28 mouse cellular contexts compared by ENCODE assay signal in the genomic region with DNA sequence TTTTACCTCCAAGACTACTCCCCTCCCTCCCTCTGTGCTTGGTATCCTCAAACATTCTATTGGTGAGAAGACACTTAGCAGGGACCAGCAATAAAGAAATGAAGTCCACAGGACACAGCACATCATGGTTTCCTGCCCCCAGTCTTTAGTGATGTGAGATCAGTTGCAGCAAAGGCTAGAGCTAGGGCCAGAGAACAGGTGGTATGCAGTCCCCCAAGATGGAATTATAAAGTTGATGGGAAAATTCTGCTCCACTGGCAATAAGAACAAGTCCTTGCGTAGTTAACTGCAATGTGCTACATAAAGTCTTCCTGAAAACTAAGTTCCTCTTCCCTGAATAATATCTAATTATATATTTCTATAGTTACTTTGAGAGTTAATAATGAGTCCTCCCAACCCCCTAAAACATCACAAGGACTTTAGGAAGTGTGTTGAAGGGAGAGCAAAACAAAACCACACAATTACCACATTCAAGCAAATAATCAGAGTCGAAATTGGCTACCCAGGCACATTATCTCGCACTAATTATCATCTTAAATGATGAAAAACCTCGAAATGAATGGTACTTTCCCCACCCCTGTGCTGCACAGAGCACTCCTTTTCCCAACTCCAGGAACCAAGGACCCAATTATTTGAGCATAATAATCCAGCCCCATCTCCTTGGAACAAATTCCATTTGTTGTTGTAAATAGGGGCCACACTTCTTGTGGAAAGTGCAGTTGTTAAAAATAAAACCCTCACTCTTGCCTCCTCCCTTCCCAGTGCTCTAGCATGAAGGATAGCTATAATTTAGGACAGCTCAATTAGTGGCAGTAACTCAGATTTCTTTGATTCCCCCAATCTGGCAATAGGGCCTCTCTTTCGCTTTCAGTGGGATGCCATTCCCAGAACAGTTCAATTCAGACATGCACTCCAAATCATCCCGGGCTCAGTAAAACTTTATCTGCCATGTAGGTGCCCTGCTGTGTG.
DNase-seq lines count a peak whose midpoint lies in the region; ATAC-seq lines count a peak whose summit lies in the region.
"Had no signal": no experiment of that assay in that cellular context is flagged by ENCODE, and none has a peak within 500 bp of the region (broad histone marks: within the 10 kb centered on the region; RNA-seq: fewer than 3 reads in every experiment).

No protein-coding gene starts in this region.

- 47% methylated on average over 6 of the region's 6 CpGs for whole genome bisulfite sequencing in forebrain, embryonic 10.5 days
- 4% methylated on average over 6 of the region's 6 CpGs for WGBS in forebrain, embryonic 15.5 days
- 81% methylated on average over 6 of the region's 6 CpGs for WGBS in limb, embryonic 10.5 days

- DNase-seq in layer of hippocampus, adult 9-11 months, result peak; percentile 9
- no peak for DNase-seq in layer of hippocampus, adult 9-10 months (ENCODE audit: low spot score)
- DNase-seq in forebrain, embryonic 10.5 days (ENCODE audit: extremely low spot score, low spot score), result no peak
- no peak for DNase-seq in left cerebral cortex, postnatal 25 days (ENCODE audit: low spot score in 2 of 2)
- no peak for DNase-seq in limb, embryonic 10.5 days (ENCODE audit: low spot score)
- DNase-seq in kidney, postnatal 4 days, result no peak
- DNase-seq: adrenal gland, postnatal 25 days; cerebellum, adult 8-10 months; cerebellum, postnatal 25 days; heart, adult 2 months; kidney, adult 9 months; kidney, postnatal 14 days; liver; lung, adult 2 months; lung, postnatal 10 days; thymus, adult 2 months; thymus, postnatal 4 days had no signal

- intact Hi-C loops in left cerebral cortex, postnatal 25 days (cut with DNase I), result no loop called here

- H3K4me2 ChIP-seq in forebrain, embryonic 15.5 days (replicated peaks), result no peak overlapping the region
- H3K4me2 ChIP-seq: embryonic facial prominence, embryonic 15.5 days; heart, embryonic 12.5 days; hindbrain, embryonic 14.5 days; midbrain, embryonic 13.5 days; neural tube, embryonic 15.5 days had no signal

- peak; percentile 91 for ATAC-seq in forebrain, embryonic 15.5 days (replicated peaks)
- ATAC-seq: intestine, postnatal 0 days; midbrain, embryonic 13.5 days had no signal

- peak overlapping the region; percentile 5; the same call in 1 of the 2 replicates for H3K27ac ChIP-seq in forebrain, embryonic 10.5 days
- 0 out of 2 replicates have a peak overlapping the region, but pooled peaks have one; percentile 21 for H3K27ac ChIP-seq in forebrain, embryonic 15.5 days (replicated peaks)
- no peak overlapping the region for H3K27ac ChIP-seq in limb, embryonic 10.5 days
- H3K27ac ChIP-seq: embryonic facial prominence, embryonic 10.5 days; embryonic facial prominence, embryonic 15.5 days; heart, adult 2 months; hindbrain, embryonic 14.5 days; left cerebral cortex, adult 2 months; liver, embryonic 14.5 days; macrophage; midbrain, embryonic 13.5 days; neural tube, embryonic 15.5 days had no signal

- peaks cover 19% of the 10 kb centered on the region for H3K4me1 ChIP-seq in forebrain, embryonic 10.5 days
- peaks cover 12% of the 10 kb centered on the region for H3K4me1 ChIP-seq in forebrain, embryonic 15.5 days
- H3K4me1 ChIP-seq in limb, embryonic 10.5 days, result no peaks in the 10 kb centered on the region
- H3K4me1 ChIP-seq: embryonic facial prominence, embryonic 10.5 days; embryonic facial prominence, embryonic 15.5 days; heart, embryonic 12.5 days; midbrain, embryonic 13.5 days; neural tube, embryonic 15.5 days had no signal

- no peaks in the 10 kb centered on the region for H3K36me3 ChIP-seq in forebrain, embryonic 10.5 days (replicated peaks)
- no peaks in the 10 kb centered on the region for H3K36me3 ChIP-seq in forebrain, embryonic 15.5 days
- H3K36me3 ChIP-seq in limb, embryonic 10.5 days, result no peaks in the 10 kb centered on the region
- H3K36me3 ChIP-seq: embryonic facial prominence, embryonic 10.5 days; embryonic facial prominence, embryonic 15.5 days; heart, embryonic 12.5 days; midbrain, embryonic 13.5 days; neural tube, embryonic 15.5 days had no signal

- no peak overlapping the region for H3K4me3 ChIP-seq in forebrain, embryonic 10.5 days
- no peak overlapping the region for H3K4me3 ChIP-seq in forebrain, embryonic 15.5 days
- H3K4me3 ChIP-seq in limb, embryonic 10.5 days, result no peak overlapping the region
- H3K4me3 ChIP-seq: embryonic facial prominence, embryonic 10.5 days; embryonic facial prominence, embryonic 15.5 days; heart, adult 2 months; heart, embryonic 12.5 days; left cerebral cortex, adult 2 months; midbrain, embryonic 13.5 days; neural tube, embryonic 15.5 days had no signal

- no peak overlapping the region for H3K9ac ChIP-seq in forebrain, embryonic 15.5 days (replicated peaks)
- H3K9ac ChIP-seq: embryonic facial prominence, embryonic 15.5 days; heart, embryonic 12.5 days; hindbrain, embryonic 14.5 days; liver, embryonic 14.5 days; midbrain, embryonic 13.5 days; neural tube, embryonic 15.5 days had no signal

- H3K9me3 ChIP-seq in forebrain, embryonic 10.5 days, result no peaks in the 10 kb centered on the region
- no peaks in the 10 kb centered on the region for H3K9me3 ChIP-seq in forebrain, embryonic 15.5 days
- no peaks in the 10 kb centered on the region for H3K9me3 ChIP-seq in limb, embryonic 10.5 days (replicated peaks)
- H3K9me3 ChIP-seq: embryonic facial prominence, embryonic 10.5 days; embryonic facial prominence, embryonic 15.5 days; heart, embryonic 12.5 days; midbrain, embryonic 13.5 days; neural tube, embryonic 15.5 days had no signal

- H3K27me3 ChIP-seq in forebrain, embryonic 10.5 days (ENCODE audit: poor library complexity, severe bottlenecking), result no peaks in the 10 kb centered on the region
- H3K27me3 ChIP-seq in forebrain, embryonic 15.5 days, result no peaks in the 10 kb centered on the region
- H3K27me3 ChIP-seq in limb, embryonic 10.5 days (ENCODE audit: low read depth, poor library complexity, severe bottlenecking), result no peaks in the 10 kb centered on the region
- H3K27me3 ChIP-seq: embryonic facial prominence, embryonic 15.5 days; heart, embryonic 12.5 days; midbrain, embryonic 13.5 days; neural tube, embryonic 15.5 days had no signal
